Mouse (Mus musculus): ENCODE measurements around the gene Ntm.

Ntm gene

GRCm38 (mm10) chr9:29585746-29586380 is 377.1 kb downstream of the Ntm start:
- in situ Hi-C loops (cut with MboI): no loop called here

- in situ Hi-C loops (cut with MboI): no loop called here
Observed at GRCm38 (mm10) chr9:29578226-29578625, 384.7 kb downstream of the Ntm start.

- in situ Hi-C loops (cut with MboI): no loop called here
Observed at GRCm38 (mm10) chr9:29576051-29576533, 386.8 kb downstream of the Ntm start.

GRCm38 (mm10) chr9:29574548-29574947 is 388.4 kb downstream of the Ntm start:
- in situ Hi-C loops (cut with MboI): no loop called here

GRCm38 (mm10) chr9:29568571-29568970 is 394.4 kb downstream of the Ntm start:
- in situ Hi-C loops (cut with MboI): no loop called here

GRCm38 (mm10) chr9:29562419-29563071 is 400.4 kb downstream of the Ntm start:
- in situ Hi-C loops (cut with MboI): no loop called here

- in situ Hi-C loops (cut with MboI): no loop called here
Observed at GRCm38 (mm10) chr9:29558915-29559314, 404.0 kb downstream of the Ntm start.

GRCm38 (mm10) chr9:29550582-29550981 is 412.4 kb downstream of the Ntm start:
- in situ Hi-C loops (cut with MboI): no loop called here

- in situ Hi-C loops (cut with MboI): no loop called here
Observed at GRCm38 (mm10) chr9:29550107-29550506, 412.8 kb downstream of the Ntm start.

- in situ Hi-C loops (cut with MboI): no loop called here
Observed at GRCm38 (mm10) chr9:29536415-29536814, 426.5 kb downstream of the Ntm start.

- in situ Hi-C loops (cut with MboI): no loop called here
Observed at GRCm38 (mm10) chr9:29534773-29535172, 428.2 kb downstream of the Ntm start.

- in situ Hi-C loops (cut with MboI): no loop called here
Observed at GRCm38 (mm10) chr9:29534304-29534703, 428.6 kb downstream of the Ntm start.

- in situ Hi-C loops (cut with MboI): no loop called here
Observed at GRCm38 (mm10) chr9:29533556-29533955, 429.4 kb downstream of the Ntm start.

GRCm38 (mm10) chr9:29531147-29531917 is 431.6 kb downstream of the Ntm start:
- in situ Hi-C loops (cut with MboI): no loop called here

- in situ Hi-C loops (cut with MboI): no loop called here
Observed at GRCm38 (mm10) chr9:29524109-29524508, 438.8 kb downstream of the Ntm start.

GRCm38 (mm10) chr9:29523221-29523620 is 439.7 kb downstream of the Ntm start:
- in situ Hi-C loops (cut with MboI): no loop called here

- in situ Hi-C loops (cut with MboI): no loop called here
Observed at GRCm38 (mm10) chr9:29519181-29519580, 443.8 kb downstream of the Ntm start.

- in situ Hi-C loops (cut with MboI): no loop called here
Observed at GRCm38 (mm10) chr9:29516688-29517087, 446.3 kb downstream of the Ntm start.

- in situ Hi-C loops (cut with MboI): no loop called here
Observed at GRCm38 (mm10) chr9:29514588-29515356, 448.2 kb downstream of the Ntm start.

- in situ Hi-C loops (cut with MboI): no loop called here
Observed at GRCm38 (mm10) chr9:29496002-29496401, 466.9 kb downstream of the Ntm start.

- in situ Hi-C loops (cut with MboI): no loop called here
Observed at GRCm38 (mm10) chr9:29482272-29482671, 480.7 kb downstream of the Ntm start.

GRCm38 (mm10) chr9:29479051-29479450 is 483.9 kb downstream of the Ntm start:
- in situ Hi-C loops (cut with MboI): no loop called here

All from mature B cell (primary cell).